Mouse (Mus musculus) neural tube, embryonic 13.5 days (tissue): ENCODE data around the gene Ppfia1. TPM values are rescaled to one million over a fixed set of nuclear protein-coding genes. Genes with fewer than 3 reads are reported as not detected.

Experiments used
- ATAC-seq: fragments of 200-750 bp; cut with Nextera tagmentation; 2 replicates; pipeline ENCODE4 v1.8.0; 2017; ENCODE audit warnings: low read depth, mild to moderate bottlenecking, moderate TSS enrichment, moderate library complexity
- H3K27ac ChIP-seq: fragments of 300-500 bp; sonication (generic); replicated peaks from 2 replicates; pipeline ENCODE4 v1.5.1; 2015; ENCODE audit warnings: moderate library complexity, mild to moderate bottlenecking, inconsistent platforms
- H3K27me3 ChIP-seq: fragments of 300-500 bp; sonication (generic); 2 replicates; pipeline ENCODE4 v1.6.1; 2015; ENCODE audit warnings: mild to moderate bottlenecking, inconsistent platforms
- H3K36me3 ChIP-seq: fragments of 300-500 bp; sonication (generic); 2 replicates; pipeline ENCODE4 v1.6.1; 2015; ENCODE audit warnings: mild to moderate bottlenecking, inconsistent platforms
- H3K4me1 ChIP-seq: fragments of 300-500 bp; sonication (generic); replicated peaks from 2 replicates; pipeline ENCODE4 v1.6.1; 2015; ENCODE audit warnings: inconsistent platforms
- H3K4me2 ChIP-seq: fragments of 300-500 bp; sonication (generic); 2 replicates; pipeline ENCODE4 v1.6.1; 2015; ENCODE audit warnings: inconsistent platforms, mild to moderate bottlenecking, moderate library complexity
- H3K4me3 ChIP-seq: fragments of 300-500 bp; sonication (generic); 2 replicates; pipeline ENCODE4 v1.5.1; 2015; ENCODE audit warnings: mild to moderate bottlenecking, inconsistent platforms
- H3K9ac ChIP-seq: fragments of 300-500 bp; sonication (generic); 2 replicates; pipeline ENCODE4 v1.6.1; 2015; ENCODE audit warnings: moderate library complexity, mild to moderate bottlenecking, inconsistent platforms
- H3K9me3 ChIP-seq: fragments of 300-500 bp; sonication (generic); 2 replicates; pipeline ENCODE4 v1.6.1; 2016; ENCODE audit warnings: inconsistent platforms
- WGBS: fragments of 180-500 bp; shearing (Covaris S2); methylation state at CpG from one replicate; pipeline ENCODE4 v1.1.7; 2015; 5-methylcytosine and 5-hydroxymethylcytosine counted together
- polyA plus RNA-seq: library from polyadenylated mRNA; unstranded; fragments of >200 nt; fragmentation: Nextera tagmentation; extraction: Ambion mirVana; gene quantifications from 2 replicates; pipeline ENCODE4 v1.2.1, GENCODE M21; 2015

Ppfia1 gene
- polyA plus RNA-seq, 1 experiment from 2014 or later: 28.4 TPM

GRCm38 (mm10) chr7:144519852-144520251 is 33.7 kb downstream of the Ppfia1 start:
- Histone ChIP-seq H3K9me3 (no peaks in the 10 kb centered on the region), H3K9ac (no peak overlapping the region), H3K4me3 (no peak overlapping the region), H3K27me3 (no peaks in the 10 kb centered on the region), H3K4me1 (no peaks in the 10 kb centered on the region), H3K4me2 (no peak overlapping the region), H3K36me3 (peaks cover 57% of the 10 kb centered on the region), H3K27ac (no peak overlapping the region)
- WGBS: 98% methylated on average over 5 of the region's 5 CpGs
- no peak for ATAC-seq

GRCm38 (mm10) chr7:144516711-144517110 is 36.8 kb downstream of the Ppfia1 start:
- ATAC-seq: no peak
- no peak overlapping the region for H3K9ac ChIP-seq
- no peak overlapping the region for H3K4me3 ChIP-seq
- H3K27me3 ChIP-seq: no peaks in the 10 kb centered on the region
- H3K27ac ChIP-seq: no peak overlapping the region
- no peaks in the 10 kb centered on the region for H3K9me3 ChIP-seq
- peaks cover 88% of the 10 kb centered on the region for H3K36me3 ChIP-seq
- 83% methylated on average over 5 of the region's 5 CpGs for WGBS
- no peak overlapping the region for H3K4me2 ChIP-seq
- H3K4me1 ChIP-seq: no peaks in the 10 kb centered on the region

- Histone ChIP-seq H3K9me3 (no peaks in the 10 kb centered on the region), H3K9ac (no peak overlapping the region), H3K4me3 (no peak overlapping the region), H3K27ac (no peak overlapping the region), H3K4me2 (no peak overlapping the region), H3K4me1 (no peaks in the 10 kb centered on the region), H3K27me3 (no peaks in the 10 kb centered on the region), H3K36me3 (peaks cover 99% of the 10 kb centered on the region)
- ATAC-seq: no peak
- 93% methylated on average over 4 of the region's 4 CpGs for WGBS
Measured at GRCm38 (mm10) chr7:144509090-144509489, 44.4 kb downstream of the Ppfia1 start.

GRCm38 (mm10) chr7:144506807-144507206 is 46.7 kb downstream of the Ppfia1 start:
- WGBS: 100% methylated on average over 1 of the region's 1 CpGs
- Histone ChIP-seq H3K4me2 (no peak overlapping the region), H3K27ac (no peak overlapping the region), H3K9ac (no peak overlapping the region), H3K36me3 (peaks cover 99% of the 10 kb centered on the region), H3K4me3 (no peak overlapping the region), H3K4me1 (no peaks in the 10 kb centered on the region), H3K9me3 (no peaks in the 10 kb centered on the region), H3K27me3 (no peaks in the 10 kb centered on the region)
- ATAC-seq: no peak

GRCm38 (mm10) chr7:144503959-144504358 is 49.6 kb downstream of the Ppfia1 start:
- 89% methylated on average over 4 of the region's 4 CpGs for WGBS
- Histone ChIP-seq H3K27me3 (no peaks in the 10 kb centered on the region), H3K4me1 (no peaks in the 10 kb centered on the region), H3K9me3 (no peaks in the 10 kb centered on the region), H3K9ac (no peak overlapping the region), H3K27ac (no peak overlapping the region), H3K36me3 (peaks cover 97% of the 10 kb centered on the region), H3K4me2 (no peak overlapping the region), H3K4me3 (no peak overlapping the region)
- ATAC-seq: no peak

GRCm38 (mm10) chr7:144492931-144493330 is 60.6 kb downstream of the Ppfia1 start:
- no peaks in the 10 kb centered on the region for H3K27me3 ChIP-seq
- no peak overlapping the region for H3K27ac ChIP-seq
- ATAC-seq: no peak
- H3K36me3 ChIP-seq: peaks cover 98% of the 10 kb centered on the region
- H3K4me3 ChIP-seq: no peak overlapping the region
- H3K4me1 ChIP-seq: no peaks in the 10 kb centered on the region
- 85% methylated on average over 1 of the region's 1 CpGs for WGBS
- H3K9ac ChIP-seq: no peak overlapping the region
- H3K9me3 ChIP-seq: no peaks in the 10 kb centered on the region
- H3K4me2 ChIP-seq: no peak overlapping the region

GRCm38 (mm10) chr7:144490201-144490873 is 63.2 kb downstream of the Ppfia1 start:
- Histone ChIP-seq H3K9ac (no peak overlapping the region), H3K4me3 (no peak overlapping the region), H3K9me3 (no peaks in the 10 kb centered on the region), H3K27me3 (no peaks in the 10 kb centered on the region), H3K4me2 (no peak overlapping the region), H3K4me1 (no peaks in the 10 kb centered on the region), H3K36me3 (peaks cover 93% of the 10 kb centered on the region), H3K27ac (no peak overlapping the region)
- 92% methylated on average over 8 of the region's 8 CpGs for WGBS
- no peak for ATAC-seq

- H3K36me3 ChIP-seq: peaks cover 92% of the 10 kb centered on the region
- no peak overlapping the region for H3K9ac ChIP-seq
- 92% methylated on average over 6 of the region's 6 CpGs for WGBS
- no peak overlapping the region for H3K4me2 ChIP-seq
- no peak overlapping the region for H3K4me3 ChIP-seq
- no peaks in the 10 kb centered on the region for H3K9me3 ChIP-seq
- H3K4me1 ChIP-seq: no peaks in the 10 kb centered on the region
- no peaks in the 10 kb centered on the region for H3K27me3 ChIP-seq
- H3K27ac ChIP-seq: no peak overlapping the region
- no peak for ATAC-seq
Measured at GRCm38 (mm10) chr7:144489067-144489774, 64.3 kb downstream of the Ppfia1 start.

GRCm38 (mm10) chr7:144480314-144480713 is 73.2 kb downstream of the Ppfia1 start:
- no peaks in the 10 kb centered on the region for H3K4me1 ChIP-seq
- no peak overlapping the region for H3K27ac ChIP-seq
- H3K36me3 ChIP-seq: peaks cover 93% of the 10 kb centered on the region
- no peak overlapping the region for H3K4me2 ChIP-seq
- H3K27me3 ChIP-seq: no peaks in the 10 kb centered on the region
- no peak for ATAC-seq
- no peak overlapping the region for H3K9ac ChIP-seq
- no peak overlapping the region for H3K4me3 ChIP-seq
- H3K9me3 ChIP-seq: no peaks in the 10 kb centered on the region

GRCm38 (mm10) chr7:144479569-144479968 is 74.0 kb downstream of the Ppfia1 start:
- no peaks in the 10 kb centered on the region for H3K27me3 ChIP-seq
- peaks cover 85% of the 10 kb centered on the region for H3K36me3 ChIP-seq
- H3K27ac ChIP-seq: no peak overlapping the region
- ATAC-seq: no peak
- H3K4me1 ChIP-seq: no peaks in the 10 kb centered on the region
- WGBS: 100% methylated on average over 1 of the region's 1 CpGs
- H3K4me2 ChIP-seq: no peak overlapping the region
- no peak overlapping the region for H3K4me3 ChIP-seq
- no peak overlapping the region for H3K9ac ChIP-seq
- H3K9me3 ChIP-seq: no peaks in the 10 kb centered on the region

- Histone ChIP-seq H3K36me3 (peaks cover 47% of the 10 kb centered on the region), H3K27ac (no peak overlapping the region), H3K4me1 (peaks cover 5% of the 10 kb centered on the region; the same call in 1 of the 2 replicates), H3K9me3 (no peaks in the 10 kb centered on the region), H3K27me3 (no peaks in the 10 kb centered on the region), H3K9ac (no peak overlapping the region), H3K4me2 (no peak overlapping the region), H3K4me3 (no peak overlapping the region)
- ATAC-seq: no peak
- 88% methylated on average over 3 of the region's 3 CpGs for WGBS
Measured at GRCm38 (mm10) chr7:144475741-144476140, 77.8 kb downstream of the Ppfia1 start.

GRCm38 (mm10) chr7:144473486-144473885 is 80.0 kb downstream of the Ppfia1 start:
- WGBS: 76% methylated on average over 4 of the region's 4 CpGs
- Histone ChIP-seq H3K9me3 (no peaks in the 10 kb centered on the region), H3K4me1 (peaks cover 21% of the 10 kb centered on the region), H3K36me3 (peaks cover 25% of the 10 kb centered on the region), H3K27me3 (no peaks in the 10 kb centered on the region), H3K4me3 (no peak overlapping the region), H3K9ac (no peak overlapping the region), H3K4me2 (no peak overlapping the region), H3K27ac (no peak overlapping the region)
- no peak for ATAC-seq
